Mouse (Mus musculus): Measurements from ENCODE around the gene Epb41. TPM values are rescaled to one million over a fixed set of nuclear protein-coding genes. Genes with fewer than 3 reads are reported as not detected.

The Epb41 gene
- polyA plus RNA-seq, 1 experiment from 2014 or later: 69.9 TPM

DNA sequence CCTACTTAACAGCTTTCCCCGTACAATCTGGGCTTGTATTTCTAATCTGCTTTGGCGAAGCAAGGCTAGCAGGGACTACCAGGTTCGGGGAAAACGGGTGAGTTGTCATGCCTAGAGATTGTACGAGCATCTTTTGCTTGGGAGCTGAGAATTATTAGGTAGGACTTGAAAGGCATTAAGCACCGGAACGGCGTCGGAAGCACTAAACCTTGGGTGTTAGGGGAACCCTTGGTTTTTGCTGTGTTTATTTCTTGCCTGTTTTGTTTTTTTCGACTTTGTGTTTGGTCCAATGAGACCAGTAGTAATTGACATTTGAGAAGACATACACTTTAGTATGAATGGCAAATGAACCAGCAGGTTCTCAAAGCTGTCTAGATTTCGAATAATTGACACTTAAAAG, 200.6 kb downstream of the Epb41 start:
- Histone ChIP-seq H3K4me2 (ENCODE audit: low read length) (peak overlapping the region; percentile 94), H3K27me3 (replicated peaks; ENCODE audit: control insufficient read depth, insufficient read depth, low read length) (no peaks in the 10 kb centered on the region), H3K4me1 (ENCODE audit: control insufficient read depth, insufficient read depth, low read length) (peaks cover 25% of the 10 kb centered on the region), H3K4me3 (ENCODE audit: low read depth, low read length) (peak overlapping the region; percentile 99), H3K27ac (ENCODE audit: low read depth, low read length) (peak overlapping the region; percentile 100; the same call in 1 of the 2 replicates), H3K9me3 (replicated peaks; ENCODE audit: control insufficient read depth, low read length) (no peaks in the 10 kb centered on the region), H3K9ac (ENCODE audit: low read length) (peak overlapping the region; percentile 100), H3K36me3 (ENCODE audit: control insufficient read depth, insufficient read depth, low read length) (no peaks in the 10 kb centered on the region)
- ATAC-seq (no peak), DNase-seq (ENCODE audit: low spot score) (peak; percentile 5)
- WGBS: 2% methylated on average over 11 of the region's 11 CpGs

- no peaks in the 10 kb centered on the region for H3K36me3 ChIP-seq (ENCODE audit: control insufficient read depth, insufficient read depth, low read length)
- ATAC-seq (no peak), DNase-seq (ENCODE audit: low spot score) (no peak)
- peak overlapping the region; percentile 100 for H3K27ac ChIP-seq (ENCODE audit: low read depth, low read length)
- H3K4me2 ChIP-seq (ENCODE audit: low read length): peak overlapping the region; percentile 94
- no peaks in the 10 kb centered on the region for H3K9me3 ChIP-seq (replicated peaks; ENCODE audit: control insufficient read depth, low read length)
- H3K4me3 ChIP-seq (ENCODE audit: low read depth, low read length): peak overlapping the region; percentile 99
- H3K27me3 ChIP-seq (replicated peaks; ENCODE audit: control insufficient read depth, insufficient read depth, low read length): no peaks in the 10 kb centered on the region
- peak overlapping the region; percentile 100 for H3K9ac ChIP-seq (ENCODE audit: low read length)
- under 1% methylated on average over 20 of the region's 20 CpGs for WGBS
- peaks cover 25% of the 10 kb centered on the region for H3K4me1 ChIP-seq (ENCODE audit: control insufficient read depth, insufficient read depth, low read length)
These were observed 201.0 kb downstream of the Epb41 start for GRCm38 (mm10) chr4:131874169-131874536.

Small RNA genes within 50 kb of the gene (microRNA-seq; reads per million reads assigned to microRNA genes)
- not detected for gene Gm27445

Other genes starting within 250 kb of the Epb41 start
- 20.1 and 20.8 TPM in 2 replicates for gene Ptpru, start 237.0 kb downstream of the Epb41 start, polyA plus RNA-seq (2014; fragmentation: Nextera tagmentation; extraction: Ambion mirVana)
- 33.7 and 35.7 TPM in 2 replicates for gene Mecr, start 231.9 kb downstream of the Epb41 start, polyA plus RNA-seq (2014; fragmentation: Nextera tagmentation; extraction: Ambion mirVana)
- gene Srsf4, start 201.7 kb downstream of the Epb41 start, polyA plus RNA-seq (2014; fragmentation: Nextera tagmentation; extraction: Ambion mirVana): 109 and 132 TPM in 2 replicates
- not detected in 2 replicates for gene Tmem200b, start 153.6 kb downstream of the Epb41 start, polyA plus RNA-seq (2014; fragmentation: Nextera tagmentation; extraction: Ambion mirVana)
- gene Gm10300, start 624 bp downstream of the Epb41 start, polyA plus RNA-seq (2014; fragmentation: Nextera tagmentation; extraction: Ambion mirVana): not detected in 2 replicates
- 0.05 and 0.09 TPM in 2 replicates for gene Oprd1, start 69.2 kb upstream of the Epb41 start, polyA plus RNA-seq (2014; fragmentation: Nextera tagmentation; extraction: Ambion mirVana)
- 164 and 174 TPM in 2 replicates for gene Ythdf2, start 137.0 kb upstream of the Epb41 start, polyA plus RNA-seq (2014; fragmentation: Nextera tagmentation; extraction: Ambion mirVana)
- gene Gmeb1, start 186.3 kb upstream of the Epb41 start, polyA plus RNA-seq (2014; fragmentation: Nextera tagmentation; extraction: Ambion mirVana): 26.6 and 38.3 TPM in 2 replicates
- gene Taf12, start 199.1 kb upstream of the Epb41 start, polyA plus RNA-seq (2014; fragmentation: Nextera tagmentation; extraction: Ambion mirVana): 45.3 and 51.8 TPM in 2 replicates
- gene Rab42, start 228.1 kb upstream of the Epb41 start, polyA plus RNA-seq (2014; fragmentation: Nextera tagmentation; extraction: Ambion mirVana): 0.30 and 0.79 TPM in 2 replicates